Mouse (Mus musculus) brain, embryonic 14.5 days (tissue): ENCODE measurements at regions not wholly inside any gene's neighbourhood (a gene's known extent, or its start where the extent isn't known, plus 50 kb on each side); places are given as distances from the start of the nearest gene placed in this dataset.

Source experiments
- CTCF ChIP-seq: fragments of 200-500 bp; IDR thresholded peaks from 2 replicates; pipeline ENCODE4 v1.5.1; 2012; ENCODE audit warnings: inconsistent platforms, mild to moderate bottlenecking, moderate library complexity, borderline replicate concordance; ENCODE audit not compliant: insufficient read depth, insufficient read length; ENCODE audit errors: extremely low read depth
- POLR2A ChIP-seq: fragments of 200-500 bp; IDR thresholded peaks from 2 replicates; pipeline ENCODE4 v1.6.1; 2012; ENCODE audit warnings: mild to moderate bottlenecking, inconsistent platforms, borderline replicate concordance; ENCODE audit not compliant: poor library complexity, insufficient read depth, insufficient read length, severe bottlenecking; ENCODE audit errors: extremely low read depth

- no peak for TF ChIP-seq POLR2A
- TF ChIP-seq CTCF, result no peak
These were observed 111.6 kb upstream of the Klf3 start for GRCm38 (mm10) chr5:64691406-64692100.
